Mouse (Mus musculus): ENCODE data around the gene Ggta1.
A peak's percentile ranks its signal among the peaks of the same experiment; 100 is the strongest.

Gene Ggta1

GRCm38 (mm10) chr2:35440480-35440879, 22.6 kb downstream of the Ggta1 start:
- no peak for DNase-seq (ENCODE audit: low spot score)

GRCm38 (mm10) chr2:35437796-35438195, 25.2 kb downstream of the Ggta1 start:
- DNase-seq (ENCODE audit: low spot score) = no peak

- DNase-seq (ENCODE audit: low spot score) = no peak
Measured at GRCm38 (mm10) chr2:35434576-35435123, 28.4 kb downstream of the Ggta1 start.

GRCm38 (mm10) chr2:35433428-35433827, 29.6 kb downstream of the Ggta1 start:
- no peak for DNase-seq (ENCODE audit: low spot score)

- peak; percentile 41 for DNase-seq (ENCODE audit: low spot score)
Measured at GRCm38 (mm10) chr2:35432472-35432871, 30.6 kb downstream of the Ggta1 start.

- DNase-seq (ENCODE audit: low spot score) = peak; percentile 61
Measured at GRCm38 (mm10) chr2:35432011-35432410, 31.0 kb downstream of the Ggta1 start.

GRCm38 (mm10) chr2:35430806-35431205, 32.2 kb downstream of the Ggta1 start:
- no peak for DNase-seq (ENCODE audit: low spot score)

- DNase-seq (ENCODE audit: low spot score) = peak; percentile 46
Measured at GRCm38 (mm10) chr2:35428615-35429300, 34.3 kb downstream of the Ggta1 start.

GRCm38 (mm10) chr2:35427559-35427958, 35.5 kb downstream of the Ggta1 start:
- peak; percentile 55 for DNase-seq (ENCODE audit: low spot score)

GRCm38 (mm10) chr2:35423711-35424339, 39.2 kb downstream of the Ggta1 start:
- DNase-seq (ENCODE audit: low spot score) = no peak

- no peak for DNase-seq (ENCODE audit: low spot score)
Measured at GRCm38 (mm10) chr2:35422384-35422783, 40.6 kb downstream of the Ggta1 start.

GRCm38 (mm10) chr2:35420681-35421080, 42.4 kb downstream of the Ggta1 start:
- no peak for DNase-seq (ENCODE audit: low spot score)

- no peak for DNase-seq (ENCODE audit: low spot score)
Measured at GRCm38 (mm10) chr2:35419671-35420070, 43.4 kb downstream of the Ggta1 start.

- DNase-seq (ENCODE audit: low spot score) = no peak
Measured at GRCm38 (mm10) chr2:35419243-35419642, 43.8 kb downstream of the Ggta1 start.

GRCm38 (mm10) chr2:35417231-35417630, 45.8 kb downstream of the Ggta1 start:
- no peak for DNase-seq (ENCODE audit: low spot score)

- DNase-seq (ENCODE audit: low spot score) = no peak
Measured at GRCm38 (mm10) chr2:35416473-35416872, 46.6 kb downstream of the Ggta1 start.

GRCm38 (mm10) chr2:35412810-35413209, 50.2 kb downstream of the Ggta1 start:
- DNase-seq (ENCODE audit: low spot score) = no peak

GRCm38 (mm10) chr2:35412246-35412645, 50.8 kb downstream of the Ggta1 start:
- DNase-seq (ENCODE audit: low spot score) = no peak

- DNase-seq (ENCODE audit: low spot score) = no peak
Measured at GRCm38 (mm10) chr2:35411640-35412190, 51.3 kb downstream of the Ggta1 start.

- no peak for DNase-seq (ENCODE audit: low spot score)
Measured at GRCm38 (mm10) chr2:35409466-35409865, 53.6 kb downstream of the Ggta1 start.

GRCm38 (mm10) chr2:35408409-35409110, 54.5 kb downstream of the Ggta1 start:
- DNase-seq (ENCODE audit: low spot score) = no peak

GRCm38 (mm10) chr2:35407878-35408277, 55.2 kb downstream of the Ggta1 start:
- DNase-seq (ENCODE audit: low spot score) = no peak

GRCm38 (mm10) chr2:35407266-35407665, 55.8 kb downstream of the Ggta1 start:
- no peak for DNase-seq (ENCODE audit: low spot score)
